Mouse (Mus musculus) heart, postnatal 0 days (tissue): ENCODE measurements around the gene Triml1.

Experiments
- CTCF ChIP-seq: IDR thresholded peaks from 2 replicates; pipeline ENCODE4 v1.5.1; 2016; ENCODE audit warnings: antibody characterized with exemption, control low read depth, low read depth
- EP300 ChIP-seq: IDR thresholded peaks from 2 replicates; pipeline ENCODE4 v1.6.1; 2016; ENCODE audit warnings: antibody characterized with exemption, low read depth

GRCm38 (mm10) chr8:43176766-43177486, 35.6 kb upstream of the Triml1 start:
- TF ChIP-seq CTCF (no peak), EP300 (no peak)
